Comparison of ENCODE assay signal across 29 mouse cellular contexts in the genomic region with DNA sequence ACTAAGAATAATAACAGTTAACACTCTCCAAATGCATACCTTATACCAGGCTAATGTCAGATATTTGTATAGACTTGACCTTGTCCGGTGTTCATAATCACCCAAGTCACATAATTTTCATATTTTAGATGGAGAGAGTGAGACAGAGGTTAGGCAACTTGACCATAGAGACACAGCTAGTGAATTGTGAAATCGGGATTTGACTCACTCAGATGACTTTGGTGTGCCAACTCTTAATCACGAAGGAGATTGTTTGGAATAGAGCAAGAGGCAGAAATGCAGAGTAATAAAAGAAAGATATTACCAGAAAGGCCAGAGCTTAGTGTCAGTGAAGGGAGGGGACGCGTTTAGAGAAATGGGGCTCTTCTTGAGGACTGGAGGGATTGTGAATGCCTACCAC.
DNase-seq lines count a peak whose midpoint lies in the region; ATAC-seq and TF ChIP-seq lines count a peak whose summit lies in the region.
"Had no signal": no experiment of that assay in that cellular context is flagged by ENCODE, and none has a peak within 500 bp of the region (broad histone marks: within the 10 kb centered on the region; RNA-seq: fewer than 3 reads in every experiment).

No protein-coding gene starts in this region.

- H3K79me2 ChIP-seq in liver, adult 2 months (ENCODE audit: control insufficient read depth, insufficient read depth, low read length) = no peaks in the 10 kb centered on the region
- no peaks in the 10 kb centered on the region for H3K79me2 ChIP-seq in myocyte (ENCODE audit: control insufficient read depth, insufficient read depth)

- ATAC-seq in liver, postnatal 0 days = no peak
- ATAC-seq in megakaryocyte, adult 5-6 weeks (ENCODE audit: poor library complexity, severe bottlenecking) = no peak
- ATAC-seq: CD4-positive, CD25-positive, alpha-beta regulatory T cell, adult 4 months had no signal

- no peak overlapping the region for H3K4me2 ChIP-seq in liver, postnatal 0 days (ENCODE audit: low read depth, low read length)
- H3K4me2 ChIP-seq in myocyte (ENCODE audit: low read depth) = no peak overlapping the region
- H3K4me2 ChIP-seq: embryonic facial prominence, embryonic 12.5 days; forebrain, embryonic 12.5 days; heart, embryonic 15.5 days; hindbrain, embryonic 15.5 days; limb, embryonic 13.5 days; liver, embryonic 13.5 days; stomach, embryonic 15.5 days had no signal

- no peaks in the 10 kb centered on the region for H3K9me3 ChIP-seq in liver, postnatal 0 days (ENCODE audit: low read length)
- H3K9me3 ChIP-seq: embryonic facial prominence, embryonic 12.5 days; forebrain, embryonic 12.5 days; heart, embryonic 15.5 days; hindbrain, embryonic 15.5 days; limb, embryonic 13.5 days; liver, embryonic 13.5 days; stomach, embryonic 15.5 days had no signal

- peak; percentile 43 for DNase-seq in adrenal gland, adult 2 months
- no peak for DNase-seq in adrenal gland, adult 18-20 months (ENCODE audit: low spot score in 2 of 2)
- DNase-seq in liver, adult 2 months (ENCODE audit: extremely low read depth, low read depth, low spot score) = peak; percentile 19
- no peak for DNase-seq in liver, postnatal 0 days
- peak; percentile 21 for DNase-seq in Muller cell, postnatal 12 days (ENCODE audit: inconsistent ontology term)
- DNase-seq: adrenal gland, postnatal 25 days; cerebellum, adult 11 months; cerebellum, postnatal 10 days; gastrocnemius, postnatal 10 days; heart, adult 2 months; heart, postnatal 4 days; kidney, adult 2 months; layer of hippocampus, adult 9-11 months; liver, embryonic 13.5 days; midbrain, embryonic 14.5 days; right cerebral cortex, adult 18-20 months; right cerebral cortex, postnatal 4 days; thymus, postnatal 36 days had no signal

- TF ChIP-seq EP300 in liver, postnatal 0 days (IDR thresholded peaks at IDR 0.05; ENCODE audit: low read depth) = no peak

- TF ChIP-seq CTCF in liver, adult 2 months (IDR thresholded peaks at IDR 0.05; ENCODE audit: low read depth, low read length) = no peak
- no peak for TF ChIP-seq CTCF in liver, postnatal 0 days (IDR thresholded peaks at IDR 0.05; ENCODE audit: low read depth)

- no peaks in the 10 kb centered on the region for H3K27me3 ChIP-seq in liver, adult 2 months (ENCODE audit: control insufficient read depth, insufficient read depth, low read length)
- H3K27me3 ChIP-seq in liver, postnatal 0 days (ENCODE audit: insufficient read depth, low read length) = no peaks in the 10 kb centered on the region
- H3K27me3 ChIP-seq in myocyte (ENCODE audit: control insufficient read depth, insufficient read depth, insufficient read length) = no peaks in the 10 kb centered on the region
- H3K27me3 ChIP-seq: embryonic facial prominence, embryonic 12.5 days; forebrain, embryonic 12.5 days; heart, embryonic 15.5 days; hindbrain, embryonic 15.5 days; limb, embryonic 13.5 days; liver, embryonic 13.5 days; megakaryocyte, embryonic 14.5 days; stomach, embryonic 15.5 days had no signal

- peaks cover 2% of the 10 kb centered on the region for H3K4me1 ChIP-seq in liver, adult 2 months (ENCODE audit: control insufficient read depth, insufficient read depth, low read length)
- no peaks in the 10 kb centered on the region for H3K4me1 ChIP-seq in liver, postnatal 0 days (ENCODE audit: insufficient read depth)
- H3K4me1 ChIP-seq: forebrain, embryonic 12.5 days; heart, embryonic 15.5 days; hindbrain, embryonic 15.5 days; limb, embryonic 13.5 days; liver, embryonic 13.5 days; megakaryocyte, embryonic 14.5 days; stomach, embryonic 15.5 days had no signal

- no peak overlapping the region for H3K4me3 ChIP-seq in liver, adult 2 months (ENCODE audit: insufficient read depth, low read depth, low read length)
- no peak overlapping the region for H3K4me3 ChIP-seq in liver, postnatal 0 days (ENCODE audit: low read depth, low read length)
- no peak overlapping the region for H3K4me3 ChIP-seq in myocyte
- H3K4me3 ChIP-seq: embryonic facial prominence, embryonic 12.5 days; forebrain, embryonic 12.5 days; heart, adult 2 months; heart, embryonic 15.5 days; hindbrain, embryonic 15.5 days; limb, embryonic 13.5 days; liver, embryonic 13.5 days; megakaryocyte, embryonic 14.5 days; stomach, embryonic 15.5 days had no signal

- WGBS in liver, adult 2 months = 53% methylated on average over 5 of the region's 5 CpGs
- WGBS in liver, postnatal 0 days (ENCODE audit: insufficient replicate concordance) = 79% methylated on average over 5 of the region's 5 CpGs

- H3K36me3 ChIP-seq in liver, adult 2 months (ENCODE audit: control insufficient read depth, insufficient read depth, low read length) = no peaks in the 10 kb centered on the region
- no peaks in the 10 kb centered on the region for H3K36me3 ChIP-seq in liver, postnatal 0 days (replicated peaks; ENCODE audit: insufficient read depth, low read length)
- no peaks in the 10 kb centered on the region for H3K36me3 ChIP-seq in myocyte (ENCODE audit: control insufficient read depth, insufficient read depth)
- H3K36me3 ChIP-seq: embryonic facial prominence, embryonic 12.5 days; forebrain, embryonic 12.5 days; heart, embryonic 15.5 days; hindbrain, embryonic 15.5 days; limb, embryonic 13.5 days; liver, embryonic 13.5 days; stomach, embryonic 15.5 days had no signal

- H3ac ChIP-seq in myocyte (ENCODE audit: control insufficient read depth, insufficient read length) = no peak overlapping the region

- H3K9ac ChIP-seq in liver, adult 2 months (ENCODE audit: low read depth, low read length) = no peak overlapping the region
- H3K9ac ChIP-seq in liver, postnatal 0 days (replicated peaks) = no peak overlapping the region
- H3K9ac ChIP-seq: embryonic facial prominence, embryonic 12.5 days; forebrain, embryonic 12.5 days; heart, embryonic 15.5 days; hindbrain, embryonic 15.5 days; limb, embryonic 13.5 days; liver, embryonic 13.5 days; stomach, embryonic 15.5 days had no signal

- TF ChIP-seq POLR2A in liver, adult 2 months (IDR thresholded peaks at IDR 0.05; ENCODE audit: extremely low read depth, insufficient read depth, low read length) = no peak
- no peak for TF ChIP-seq POLR2A in myocyte (IDR thresholded peaks at IDR 0.05; ENCODE audit: insufficient read length, low read depth)

- H3K27ac ChIP-seq in liver, adult 2 months (replicated peaks; ENCODE audit: insufficient read depth, low read depth, low read length) = no peak overlapping the region
- no peak overlapping the region for H3K27ac ChIP-seq in liver, postnatal 0 days (ENCODE audit: low read depth)
- H3K27ac ChIP-seq: embryonic facial prominence, embryonic 12.5 days; forebrain, embryonic 12.5 days; heart, adult 2 months; heart, embryonic 15.5 days; hindbrain, embryonic 15.5 days; kidney, postnatal 0 days; limb, embryonic 13.5 days; liver, embryonic 13.5 days; stomach, embryonic 15.5 days had no signal

TF ChIP-seq in myocyte, 11 proteins besides CTCF, POLR2A, EP300 and RAD21:
- TF ChIP-seq CEBPB (IDR thresholded peaks at IDR 0.05; ENCODE audit: insufficient read depth, poor library complexity, severe bottlenecking) (peak; percentile 48; the same call in 1 of the 2 replicates), MAX (IDR thresholded peaks at IDR 0.05; ENCODE audit: low read depth) (no peak)
TF ChIP-seq in myocyte: peak in this region for 1.

Comparison
In these comparisons a context has a peak if more than half of its experiments do, and no peak if none do; other contexts are left out.
1. DNase-seq: peak in adrenal gland, adult 2 months (single experiment), liver, adult 2 months (single experiment) and Muller cell, postnatal 12 days (single experiment); none in adrenal gland, adult 18-20 months (0 of 2) and liver, postnatal 0 days (single experiment).